Mouse (Mus musculus) neural tube, embryonic 13.5 days (tissue): ENCODE data around the gene Klhl36. TPM values are rescaled to one million over a fixed set of nuclear protein-coding genes. Genes with fewer than 3 reads are reported as not detected.
"Not testable (repeated sequence)": the region's sequence is repeated elsewhere in the genome, so short reads cannot be mapped to it uniquely, and the experiment has no call there.

Experiments
- ATAC-seq: fragments of 200-750 bp; cut with Nextera tagmentation; 2 replicates; pipeline ENCODE4 v1.8.0; 2017; ENCODE audit warnings: low read depth, mild to moderate bottlenecking, moderate TSS enrichment, moderate library complexity
- H3K27ac ChIP-seq: fragments of 300-500 bp; sonication (generic); replicated peaks from 2 replicates; pipeline ENCODE4 v1.5.1; 2015; ENCODE audit warnings: moderate library complexity, mild to moderate bottlenecking, inconsistent platforms
- H3K27me3 ChIP-seq: fragments of 300-500 bp; sonication (generic); 2 replicates; pipeline ENCODE4 v1.6.1; 2015; ENCODE audit warnings: mild to moderate bottlenecking, inconsistent platforms
- H3K36me3 ChIP-seq: fragments of 300-500 bp; sonication (generic); 2 replicates; pipeline ENCODE4 v1.6.1; 2015; ENCODE audit warnings: mild to moderate bottlenecking, inconsistent platforms
- H3K4me1 ChIP-seq: fragments of 300-500 bp; sonication (generic); replicated peaks from 2 replicates; pipeline ENCODE4 v1.6.1; 2015; ENCODE audit warnings: inconsistent platforms
- H3K4me2 ChIP-seq: fragments of 300-500 bp; sonication (generic); 2 replicates; pipeline ENCODE4 v1.6.1; 2015; ENCODE audit warnings: inconsistent platforms, mild to moderate bottlenecking, moderate library complexity
- H3K4me3 ChIP-seq: fragments of 300-500 bp; sonication (generic); 2 replicates; pipeline ENCODE4 v1.5.1; 2015; ENCODE audit warnings: mild to moderate bottlenecking, inconsistent platforms
- H3K9ac ChIP-seq: fragments of 300-500 bp; sonication (generic); 2 replicates; pipeline ENCODE4 v1.6.1; 2015; ENCODE audit warnings: moderate library complexity, mild to moderate bottlenecking, inconsistent platforms
- H3K9me3 ChIP-seq: fragments of 300-500 bp; sonication (generic); 2 replicates; pipeline ENCODE4 v1.6.1; 2016; ENCODE audit warnings: inconsistent platforms
- WGBS: fragments of 180-500 bp; shearing (Covaris S2); methylation state at CpG from one replicate; pipeline ENCODE4 v1.1.7; 2015; 5-methylcytosine and 5-hydroxymethylcytosine counted together
- polyA plus RNA-seq: library from polyadenylated mRNA; unstranded; fragments of >200 nt; fragmentation: Nextera tagmentation; extraction: Ambion mirVana; gene quantifications from 2 replicates; pipeline ENCODE4 v1.2.1, GENCODE M21; 2015

Klhl36 gene
- polyA plus RNA-seq, 1 experiment from 2014 or later = 12.3 TPM

DNA sequence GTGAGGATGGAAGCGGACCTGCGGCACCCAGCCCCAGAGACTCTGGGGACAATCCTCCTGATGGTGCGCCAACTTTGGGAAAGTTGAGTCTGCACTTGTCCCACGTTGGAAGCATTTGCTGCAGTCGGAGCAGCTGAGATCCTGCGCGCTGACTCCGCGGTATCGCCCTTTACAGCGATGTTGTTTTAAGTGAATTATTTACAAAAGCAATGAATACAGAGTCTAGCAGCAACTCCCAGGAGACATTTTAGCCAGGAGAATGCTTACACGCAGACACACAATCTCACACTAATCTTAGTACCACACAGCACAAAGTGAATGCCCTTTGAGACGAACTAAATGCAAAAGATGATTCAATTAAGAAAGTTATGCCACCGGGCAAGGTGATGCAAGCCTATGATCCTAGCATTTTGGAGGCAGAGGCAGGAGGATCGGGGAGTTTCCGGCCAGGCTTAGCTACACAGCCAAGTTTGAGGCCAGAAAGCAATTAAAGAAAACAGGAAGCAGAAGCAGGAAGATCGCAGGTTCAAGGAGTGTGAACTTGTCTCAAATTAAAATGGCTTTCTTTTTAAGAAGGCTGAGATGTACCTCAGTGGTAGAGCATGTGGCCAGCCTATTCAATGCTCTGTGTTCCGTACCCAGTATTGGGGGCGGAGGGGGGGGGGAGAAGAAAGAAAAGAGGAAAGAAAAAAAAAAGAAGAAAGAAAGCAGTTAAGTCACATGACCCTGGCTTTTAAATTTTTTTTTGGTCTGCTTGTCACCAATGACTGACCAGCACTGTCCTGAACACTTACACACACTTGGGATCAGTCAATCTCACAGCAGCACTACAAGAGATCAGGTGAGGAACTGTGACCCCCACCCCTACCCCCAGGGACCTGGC is 23.7 kb upstream of the Klhl36 start:
- peak overlapping the region; percentile 83 for H3K27ac ChIP-seq
- whole genome bisulfite sequencing = 50% methylated on average over 19 of the region's 19 CpGs
- H3K4me1 ChIP-seq = peaks cover 70% of the 10 kb centered on the region

GRCm38 (mm10) chr8:119838983-119839340 is 23.1 kb upstream of the Klhl36 start:
- Histone ChIP-seq H3K4me2 (peak overlapping the region; percentile 89), H3K4me1 (peaks cover 64% of the 10 kb centered on the region), H3K9me3 (no peaks in the 10 kb centered on the region), H3K27ac (peak overlapping the region; percentile 83), H3K27me3 (no peaks in the 10 kb centered on the region), H3K36me3 (peaks cover 4% of the 10 kb centered on the region; the same call in 1 of the 2 replicates), H3K4me3 (peak overlapping the region; percentile 75), H3K9ac (peak overlapping the region; percentile 86)
- WGBS = 49% methylated on average over 4 of the region's 4 CpGs
- ATAC-seq = no peak

More for the DNA sequence above, 23.7 kb upstream of the Klhl36 start:
- no peaks in the 10 kb centered on the region for H3K9me3 ChIP-seq
- ATAC-seq = no peak
- H3K27me3 ChIP-seq = no peaks in the 10 kb centered on the region
- H3K4me2 ChIP-seq = peak overlapping the region; percentile 89
- peak overlapping the region; percentile 86 for H3K9ac ChIP-seq
- peak overlapping the region; percentile 75 for H3K4me3 ChIP-seq
- H3K36me3 ChIP-seq = peaks cover 4% of the 10 kb centered on the region; the same call in 1 of the 2 replicates

DNA sequence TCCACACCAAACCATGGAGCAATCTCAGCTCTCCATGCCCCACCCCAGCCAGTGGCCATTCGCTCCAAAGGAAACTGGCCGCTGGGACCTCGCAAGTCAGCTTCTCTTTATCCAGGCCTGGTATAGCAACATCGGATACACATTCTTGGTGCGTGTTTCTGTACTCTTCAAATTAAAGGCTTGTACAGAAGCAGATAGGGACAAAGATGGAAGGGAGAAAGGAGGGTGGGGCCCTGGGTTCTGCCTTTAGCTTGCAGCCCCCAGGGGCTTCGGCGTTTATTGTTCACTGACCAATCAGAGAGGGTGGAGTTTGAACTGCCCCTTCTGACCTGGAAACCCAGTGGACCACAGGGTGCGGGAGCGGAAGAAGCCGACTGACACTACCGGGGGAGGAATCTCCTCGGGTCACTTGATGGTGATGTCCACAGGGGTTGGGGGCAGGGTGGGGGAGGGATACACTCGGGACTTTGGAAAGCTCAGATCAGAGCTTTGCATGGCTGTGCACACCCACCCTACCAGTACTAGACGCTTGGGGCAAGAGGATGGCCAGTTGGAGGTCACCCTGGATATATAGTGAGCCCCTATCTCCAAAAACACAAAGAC is 22.5 kb upstream of the Klhl36 start:
- Histone ChIP-seq H3K4me2 (peak overlapping the region; percentile 89), H3K9ac (peak overlapping the region; percentile 86), H3K4me3 (peak overlapping the region; percentile 75), H3K4me1 (peaks cover 59% of the 10 kb centered on the region), H3K27me3 (no peaks in the 10 kb centered on the region), H3K36me3 (peaks cover 4% of the 10 kb centered on the region; the same call in 1 of the 2 replicates), H3K27ac (peak overlapping the region; percentile 83), H3K9me3 (no peaks in the 10 kb centered on the region)
- WGBS = 7% methylated on average over 14 of the region's 14 CpGs
- peak; percentile 24; the same call in 1 of the 2 replicates for ATAC-seq

DNA sequence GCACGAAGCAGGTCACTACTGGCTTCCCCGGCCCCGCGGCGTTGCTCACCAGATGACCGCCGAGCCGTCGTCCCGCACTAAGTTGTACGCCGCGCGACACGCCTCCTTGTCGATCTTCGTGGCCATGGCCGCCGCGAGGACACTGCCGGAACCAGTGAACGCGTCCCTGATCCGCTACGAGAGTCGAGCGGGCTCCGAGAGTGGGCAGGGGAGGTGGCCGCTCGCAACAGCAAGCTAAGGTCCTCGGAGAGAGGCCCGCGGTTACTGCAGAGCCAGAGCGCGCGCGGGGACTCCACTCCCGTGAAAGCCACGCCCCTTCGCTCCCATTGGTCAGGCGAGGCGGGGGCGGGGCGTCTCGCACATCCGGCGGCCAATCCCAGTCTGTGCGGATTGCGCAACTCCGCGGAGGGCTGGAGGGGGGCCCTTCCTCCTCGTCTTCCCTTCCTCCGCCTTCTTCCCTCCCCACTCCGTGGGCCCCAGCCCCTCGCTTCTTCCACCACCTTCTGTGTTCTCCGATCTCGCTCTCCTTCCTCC is 21.7 kb upstream of the Klhl36 start, which contains the start of gene Cotl1:
Cotl1 (minus strand) TSS at position 270 of the 534 bp plus-strand sequence.
- ATAC-seq = peak; percentile 95
- under 1% methylated on average over 57 of the region's 57 CpGs for WGBS
- Histone ChIP-seq H3K9ac (peak within 1 kb of the TSS; percentile 86), H3K4me3 (peak within 1 kb of the TSS; percentile 75), H3K36me3 (peaks cover 4% of the 10 kb centered on the region; the same call in 1 of the 2 replicates), H3K9me3 (no peaks in the 10 kb centered on the region), H3K4me1 (peaks cover 53% of the 10 kb centered on the region), H3K27me3 (no peaks in the 10 kb centered on the region), H3K27ac (peak within 1 kb of the TSS; percentile 83), H3K4me2 (peak within 1 kb of the TSS; percentile 89)

DNA sequence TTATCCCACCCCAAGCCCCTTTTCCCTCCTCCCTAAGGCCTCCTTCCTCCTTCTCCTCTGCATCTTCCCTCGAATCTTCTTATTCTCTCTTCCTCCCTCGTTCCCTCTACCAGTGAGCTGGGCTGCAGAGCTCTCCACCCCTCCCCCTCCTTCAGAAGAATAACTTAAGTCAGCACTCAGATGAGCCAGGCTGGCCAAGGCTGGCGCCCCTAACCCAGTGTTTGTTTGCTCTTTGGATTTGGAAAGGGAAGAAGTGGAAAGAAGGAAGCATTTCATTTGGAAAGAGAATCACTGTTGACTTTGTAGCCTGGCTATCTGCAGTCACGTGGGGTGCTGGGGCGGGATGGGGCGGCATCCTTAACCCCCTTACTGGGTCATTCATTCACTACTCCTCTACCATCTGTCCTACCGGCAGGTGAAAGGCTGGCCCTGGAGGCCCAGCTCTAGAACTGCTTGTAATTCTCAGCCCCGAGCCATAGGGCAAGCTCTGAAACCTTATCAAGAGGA is 21.1 kb upstream of the Klhl36 start:
- Histone ChIP-seq H3K4me2 (peak overlapping the region; percentile 89), H3K27ac (peak overlapping the region; percentile 79), H3K27me3 (no peaks in the 10 kb centered on the region), H3K4me3 (peak overlapping the region; percentile 75), H3K36me3 (peaks cover 4% of the 10 kb centered on the region; the same call in 1 of the 2 replicates), H3K4me1 (peaks cover 47% of the 10 kb centered on the region), H3K9me3 (no peaks in the 10 kb centered on the region), H3K9ac (peak overlapping the region; percentile 61)
- ATAC-seq = peak; percentile 36
- 6% methylated on average over 8 of the region's 8 CpGs for WGBS

DNA sequence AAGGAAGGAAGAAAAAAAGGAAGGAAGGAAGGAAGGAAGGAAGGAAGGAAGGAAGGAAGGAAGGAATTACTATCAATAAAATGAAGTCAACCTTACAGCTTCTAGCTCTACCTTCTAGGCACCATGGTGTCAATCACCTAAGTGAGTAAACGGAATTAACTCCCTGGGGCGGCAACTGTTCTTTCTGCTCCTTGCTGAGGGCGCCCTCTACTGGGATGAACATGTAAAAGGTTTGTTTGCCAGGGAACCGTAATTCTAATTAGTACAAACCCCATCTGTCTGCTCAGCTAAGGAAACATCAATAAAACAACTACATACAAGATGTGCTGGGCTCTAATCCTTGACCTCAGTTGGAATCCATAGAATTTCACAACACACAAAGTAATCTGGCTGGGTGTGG is 18.6 kb upstream of the Klhl36 start:
- H3K9me3 ChIP-seq = no peaks in the 10 kb centered on the region
- H3K36me3 ChIP-seq = no peaks in the 10 kb centered on the region
- H3K4me3 ChIP-seq = no peak overlapping the region
- peaks cover 22% of the 10 kb centered on the region for H3K4me1 ChIP-seq
- no peak overlapping the region for H3K27ac ChIP-seq
- no peak for ATAC-seq
- no peak overlapping the region for H3K4me2 ChIP-seq
- WGBS = 2% methylated on average over 4 of the region's 4 CpGs
- H3K27me3 ChIP-seq = no peaks in the 10 kb centered on the region
- H3K9ac ChIP-seq = no peak overlapping the region

- no peak overlapping the region for H3K27ac ChIP-seq
- no peak overlapping the region for H3K4me2 ChIP-seq
- peaks cover 11% of the 10 kb centered on the region for H3K4me1 ChIP-seq
- ATAC-seq = no peak
- 57% methylated on average over 8 of the region's 8 CpGs for WGBS
- H3K9me3 ChIP-seq = no peaks in the 10 kb centered on the region
- H3K27me3 ChIP-seq = no peaks in the 10 kb centered on the region
- H3K9ac ChIP-seq = no peak overlapping the region
- no peak overlapping the region for H3K4me3 ChIP-seq
- no peaks in the 10 kb centered on the region for H3K36me3 ChIP-seq
These were observed 17.5 kb upstream of the Klhl36 start for GRCm38 (mm10) chr8:119844577-119844976.

GRCm38 (mm10) chr8:119845741-119846140 is 16.3 kb upstream of the Klhl36 start:
- not testable (repeated sequence) for ATAC-seq, H3K36me3 ChIP-seq, H3K4me1 ChIP-seq, H3K4me2 ChIP-seq, H3K27me3 ChIP-seq, H3K27ac ChIP-seq, H3K9me3 ChIP-seq, H3K4me3 ChIP-seq, H3K9ac ChIP-seq
- WGBS = 83% methylated on average over 7 of the region's 7 CpGs

DNA sequence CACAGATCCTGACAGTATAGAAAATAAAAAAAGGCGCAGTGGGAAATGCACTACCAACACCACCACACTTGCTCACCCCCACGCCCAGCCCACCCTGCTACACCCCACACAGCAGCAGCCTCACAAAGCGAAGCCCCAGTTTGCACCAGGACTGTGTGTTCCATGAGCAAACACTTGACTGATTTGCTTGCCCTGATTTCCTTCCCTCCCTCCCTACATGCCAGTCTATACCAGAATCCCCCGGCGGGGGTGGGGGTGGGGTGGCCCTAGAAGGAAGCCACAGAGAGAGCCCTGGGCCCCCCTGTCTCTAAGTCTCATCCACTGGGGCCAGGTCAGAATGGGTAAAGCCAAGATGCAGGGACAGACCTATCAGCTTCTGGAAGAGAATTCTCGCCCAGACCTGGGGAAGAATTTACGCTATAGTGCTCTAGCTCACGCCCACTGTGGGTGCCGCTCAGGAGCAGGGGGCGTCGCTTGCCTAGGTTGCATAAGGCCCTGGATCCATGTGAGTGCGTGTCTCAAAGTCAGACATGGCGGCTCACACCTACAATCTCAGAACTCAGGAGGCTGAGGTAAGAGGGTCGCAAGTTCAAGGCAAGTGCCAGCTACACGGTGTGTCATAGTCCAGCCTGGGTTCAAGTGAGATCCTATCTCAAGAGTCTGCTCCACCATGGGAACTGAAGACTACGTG is 14.7 kb upstream of the Klhl36 start:
- Histone ChIP-seq H3K4me1 (no peaks in the 10 kb centered on the region), H3K4me3 (no peak overlapping the region), H3K27ac (no peak overlapping the region), H3K36me3 (no peaks in the 10 kb centered on the region), H3K27me3 (no peaks in the 10 kb centered on the region), H3K9me3 (no peaks in the 10 kb centered on the region), H3K4me2 (no peak overlapping the region), H3K9ac (no peak overlapping the region)
- WGBS = 88% methylated on average over 16 of the region's 16 CpGs
- ATAC-seq = no peak

DNA sequence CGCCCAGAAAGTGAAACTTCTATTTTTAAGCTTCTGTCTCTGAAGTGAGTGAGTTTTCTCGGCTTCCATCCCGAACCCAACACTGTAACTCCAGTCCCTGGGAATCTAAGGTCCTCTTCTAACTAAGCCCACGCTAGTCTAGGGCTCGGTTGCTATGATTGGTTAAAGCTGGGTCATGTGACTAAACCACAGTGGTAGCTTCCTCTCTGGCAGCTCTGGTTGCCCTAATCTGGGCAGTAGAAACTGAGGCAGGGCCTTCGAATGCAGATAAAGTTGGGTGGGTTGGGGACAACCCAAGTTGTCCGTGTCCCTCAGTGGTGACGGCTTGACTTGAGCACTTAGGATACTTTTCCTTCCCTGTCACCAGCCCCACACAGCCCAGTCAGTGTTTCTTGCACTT is 8.5 kb upstream of the Klhl36 start:
- no peak overlapping the region for H3K4me2 ChIP-seq
- 66% methylated on average over 8 of the region's 8 CpGs for WGBS
- no peaks in the 10 kb centered on the region for H3K36me3 ChIP-seq
- 0 out of 2 replicates have a peak, but pooled peaks cover 2% of the 10 kb centered on the region for H3K4me1 ChIP-seq
- ATAC-seq = no peak
- no peak overlapping the region for H3K9ac ChIP-seq
- no peak overlapping the region for H3K27ac ChIP-seq
- H3K4me3 ChIP-seq = no peak overlapping the region
- H3K9me3 ChIP-seq = no peaks in the 10 kb centered on the region
- no peaks in the 10 kb centered on the region for H3K27me3 ChIP-seq

GRCm38 (mm10) chr8:119854035-119854434 is 8.0 kb upstream of the Klhl36 start:
- H3K27me3 ChIP-seq = no peaks in the 10 kb centered on the region
- H3K9ac ChIP-seq = no peak overlapping the region
- no peak overlapping the region for H3K4me3 ChIP-seq
- no peak for ATAC-seq
- no peak overlapping the region for H3K27ac ChIP-seq
- H3K4me2 ChIP-seq = no peak overlapping the region
- no peaks in the 10 kb centered on the region for H3K36me3 ChIP-seq
- no peaks in the 10 kb centered on the region for H3K9me3 ChIP-seq
- 0 out of 2 replicates have a peak, but pooled peaks cover 2% of the 10 kb centered on the region for H3K4me1 ChIP-seq
- WGBS = 23% methylated on average over 5 of the region's 5 CpGs
